9 mouse cellular contexts compared by ENCODE assay signal in genomic region chr16:57243205-57243857, GRCm38 (mm10). TPM values are rescaled to one million over a fixed set of nuclear protein-coding genes. Genes with fewer than 3 reads are reported as not detected.
DNase-seq lines count a peak whose midpoint lies in the region; TF ChIP-seq lines count a peak whose summit lies in the region.
"Had no signal": no experiment of that assay in that cellular context is flagged by ENCODE, and none has a peak within 500 bp of the region (broad histone marks: within the 10 kb centered on the region; RNA-seq: fewer than 3 reads in every experiment).

No protein-coding gene starts in this region.

- no peak overlapping the region for H3K4me3 ChIP-seq in heart, adult 2 months
- H3K4me3 ChIP-seq: liver, embryonic 13.5 days had no signal

- WGBS in heart, adult 2 months, result 29% methylated on average over 10 of the region's 10 CpGs

- DNase-seq in heart, adult 2 months, result peak; percentile 34 to 41
- no peak for DNase-seq in heart, postnatal 25 days (ENCODE audit: low spot score)
- DNase-seq in MN1 (ENCODE audit: low spot score), result peak; percentile 64
- DNase-seq in heart, postnatal 14 days, result peak; percentile 27 to 48
- peak; percentile 71 for DNase-seq in lung, postnatal 10 days
- DNase-seq in thymus, postnatal 14 days, result peak; percentile 29
- DNase-seq in layer of hippocampus, adult 9-10 months (ENCODE audit: low spot score), result no peak
- DNase-seq in right cerebral cortex, adult 18-20 months, result no peak

- no peaks in the 10 kb centered on the region for H3K79me2 ChIP-seq in heart, adult 2 months (replicated peaks; ENCODE audit: control insufficient read depth, insufficient read depth, low read length)

- peaks cover 2% of the 10 kb centered on the region for H3K4me1 ChIP-seq in heart, adult 2 months (ENCODE audit: control insufficient read depth, insufficient read depth, low read length)
- H3K4me1 ChIP-seq: liver, embryonic 13.5 days had no signal

- H3K9ac ChIP-seq in heart, adult 2 months (ENCODE audit: low read depth, low read length), result no peak overlapping the region
- H3K9ac ChIP-seq: liver, embryonic 13.5 days had no signal

- no peak for TF ChIP-seq POLR2A in heart, adult 2 months (IDR thresholded peaks at IDR 0.05; ENCODE audit: insufficient read depth, low read depth, low read length)

- no peak overlapping the region; the same call in 1 of the 2 replicates for H3K27ac ChIP-seq in heart, adult 2 months
- H3K27ac ChIP-seq: liver, embryonic 13.5 days had no signal

- TF ChIP-seq CTCF in heart, adult 2 months (IDR thresholded peaks at IDR 0.05), result no peak

- intact Hi-C loops in heart, adult 2 months (cut with DNase I), result loop anchor here (5.0 kb wide), 3 partner anchors 49 to 349 kb away; partner anchors contain the start of gene Tmem30c
- intact Hi-C loops in heart, postnatal 25 days (cut with DNase I), result loop anchor here (5.0 kb wide), 2 partner anchors 49 to 349 kb away; partner anchors contain the start of gene Tmem30c
- intact Hi-C loops in heart, postnatal 14 days (cut with DNase I), result loop anchor here (5.0 kb wide), 2 partner anchors 334 to 354 kb away; no protein-coding TSS in a partner anchor

- TF ChIP-seq EP300 in heart, adult 2 months (IDR thresholded peaks at IDR 0.05; ENCODE audit: insufficient read depth, low read depth, low read length), result no peak

- H3K27me3 ChIP-seq in heart, adult 2 months (ENCODE audit: control insufficient read depth, insufficient read depth, low read length), result no peaks in the 10 kb centered on the region
- H3K27me3 ChIP-seq: liver, embryonic 13.5 days had no signal

- H3K36me3 ChIP-seq in heart, adult 2 months (ENCODE audit: control insufficient read depth, insufficient read depth, low read length), result no peaks in the 10 kb centered on the region
- H3K36me3 ChIP-seq: liver, embryonic 13.5 days had no signal

RNA-seq across cellular contexts. Expression of gene Tbc1d23, which starts 12.0 kb away (rescaled TPM):
- 10 to 100 TPM; 25.3 to 26.1 TPM for total RNA-seq in heart, adult 2 months (2021)
- polyA plus RNA-seq in heart, adult 2 months (2012; rRNA removed), result 7.7 and 21.2 TPM in 2 replicates
- 10 to 100 TPM; 23.9 to 26.2 TPM for total RNA-seq in heart, postnatal 25 days (2021)
- 10 to 100 TPM; 27.8 to 28.6 TPM for total RNA-seq in heart, postnatal 14 days (2021)

RNA-seq across cellular contexts. Expression of gene Tmem30c, which starts 49.3 kb away (rescaled TPM):
- total RNA-seq in heart, adult 2 months (2021), result not detected
- polyA plus RNA-seq in heart, adult 2 months (2012; rRNA removed), result not detected in 2 replicates
- total RNA-seq in heart, postnatal 25 days (2021), result not detected
- not detected for total RNA-seq in heart, postnatal 14 days (2021)
- polyA plus RNA-seq: liver, embryonic 13.5 days had no signal

Comparison
In these comparisons a context has a peak if more than half of its experiments do, and no peak if none do; other contexts are left out.
1. DNase-seq: peak in heart, adult 2 months (2 of 2), MN1 (single experiment), heart, postnatal 14 days (2 of 2), lung, postnatal 10 days (single experiment) and thymus, postnatal 14 days (single experiment); none in heart, postnatal 25 days (single experiment), layer of hippocampus, adult 9-10 months (single experiment) and right cerebral cortex, adult 18-20 months (single experiment).